Mouse (Mus musculus) hindbrain, embryonic 14.5 days (tissue): Measurements from ENCODE around the gene Ncoa3. TPM values are rescaled to one million over a fixed set of nuclear protein-coding genes. Genes with fewer than 3 reads are reported as not detected.

ENCODE experiments used
- ATAC-seq: fragments of 200-750 bp; cut with Nextera tagmentation; 2 replicates; pipeline ENCODE4 v1.8.0; 2017; ENCODE audit warnings: moderate number of reproducible peaks, mild to moderate bottlenecking, moderate TSS enrichment, moderate library complexity; ENCODE audit not compliant: low FRiP score
- DNase-seq: peaks from one replicate; pipeline ENCODE4 v3.0.0-alpha.2; 2015; ENCODE audit warnings: low spot score
- H3K27ac ChIP-seq: fragments of 300-500 bp; sonication (generic); 2 replicates; pipeline ENCODE4 v1.5.1; 2014; ENCODE audit warnings: mild to moderate bottlenecking, moderate library complexity
- H3K27me3 ChIP-seq: fragments of 300-500 bp; sonication (generic); 2 replicates; pipeline ENCODE4 v1.6.1; 2014; ENCODE audit warnings: mild to moderate bottlenecking, low read length, mixed read lengths; ENCODE audit not compliant: control insufficient read depth, insufficient read depth
- H3K36me3 ChIP-seq: fragments of 300-500 bp; sonication (generic); replicated peaks from 2 replicates; pipeline ENCODE4 v1.6.1; 2014; ENCODE audit not compliant: control insufficient read depth, insufficient read depth
- H3K4me1 ChIP-seq: fragments of 300-500 bp; sonication (generic); replicated peaks from 2 replicates; pipeline ENCODE4 v1.6.1; 2014; ENCODE audit warnings: antibody characterized with exemption, low read length, mixed read lengths; ENCODE audit not compliant: control insufficient read depth, insufficient read depth
- H3K4me2 ChIP-seq: fragments of 300-500 bp; sonication (generic); replicated peaks from 2 replicates; pipeline ENCODE4 v1.6.1; 2014; ENCODE audit warnings: mild to moderate bottlenecking, moderate library complexity
- H3K4me3 ChIP-seq: fragments of 300-500 bp; sonication (generic); replicated peaks from 2 replicates; pipeline ENCODE4 v1.5.1; 2014; ENCODE audit warnings: mild to moderate bottlenecking, low read length
- H3K9ac ChIP-seq: fragments of 300-500 bp; sonication (generic); 2 replicates; pipeline ENCODE4 v1.6.1; 2014
- H3K9me3 ChIP-seq: fragments of 300-500 bp; sonication (generic); 2 replicates; pipeline ENCODE4 v1.6.1; 2016; ENCODE audit warnings: low read length; ENCODE audit not compliant: control insufficient read depth
- WGBS: fragments of 180-500 bp; shearing (Covaris S2); extraction: QIAGEN DNeasy Blood & Tissue Kit; methylation state at CpG from one replicate; pipeline ENCODE4 v1.1.7; 2014; 5-methylcytosine and 5-hydroxymethylcytosine counted together
- polyA plus RNA-seq: library from polyadenylated mRNA; unstranded; fragments of >200 nt; fragmentation: Nextera tagmentation; extraction: Ambion mirVana; gene quantifications from 2 replicates; pipeline ENCODE4 v1.2.1, GENCODE M21; 2014

Gene Ncoa3
- polyA plus RNA-seq, 1 experiment from 2014 or later = 15.5 TPM

DNA sequence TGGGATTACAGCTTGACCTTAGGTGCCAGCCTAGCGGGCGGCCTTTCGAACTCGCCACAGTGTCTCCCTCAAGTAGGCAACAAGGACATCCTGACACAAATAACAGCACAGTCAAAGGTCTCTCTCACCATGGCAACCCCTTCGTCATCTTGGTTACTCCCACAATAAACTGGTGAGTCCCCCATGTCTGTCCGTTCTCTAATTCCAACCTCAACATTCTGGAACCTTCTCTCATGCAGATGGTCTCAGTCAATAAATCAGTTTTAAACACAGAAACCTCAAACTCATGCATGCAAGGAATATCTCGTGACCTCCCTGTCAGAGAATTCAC lies 123.8 kb downstream of the Ncoa3 start:
- H3K27me3 ChIP-seq = no peaks in the 10 kb centered on the region
- H3K4me2 ChIP-seq = no peak overlapping the region
- no peak overlapping the region for H3K4me3 ChIP-seq
- H3K4me1 ChIP-seq = no peaks in the 10 kb centered on the region
- peaks cover 23% of the 10 kb centered on the region for H3K36me3 ChIP-seq
- DNase-seq (no peak), ATAC-seq (no peak)
- H3K9me3 ChIP-seq = no peaks in the 10 kb centered on the region
- H3K9ac ChIP-seq = no peak overlapping the region
- WGBS = 88% methylated on average over 7 of the region's 7 CpGs
- H3K27ac ChIP-seq = no peak overlapping the region

DNA sequence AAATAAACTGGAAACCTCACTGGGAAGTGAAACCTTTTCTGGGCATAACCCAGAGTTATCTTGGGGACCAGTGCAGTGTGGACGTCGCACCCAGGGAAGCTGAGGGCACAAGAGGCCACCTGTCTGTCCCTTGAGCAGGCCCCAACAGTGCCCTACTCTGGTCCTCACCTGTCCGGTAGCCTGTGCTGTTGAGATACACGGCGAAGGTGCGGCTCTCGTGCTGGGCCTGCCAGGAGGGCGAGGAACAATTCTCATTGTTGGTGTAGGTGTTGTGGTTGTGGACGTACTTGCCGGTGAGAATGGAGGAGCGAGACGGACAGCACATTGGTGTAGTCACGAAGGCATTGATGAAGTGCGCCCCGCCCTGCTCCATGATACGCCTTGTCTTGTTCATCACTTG lies 124.3 kb downstream of the Ncoa3 start:
- 98% methylated on average over 16 of the region's 16 CpGs for WGBS
- Histone ChIP-seq H3K4me1 (no peaks in the 10 kb centered on the region), H3K27me3 (no peaks in the 10 kb centered on the region), H3K9me3 (no peaks in the 10 kb centered on the region), H3K4me2 (no peak overlapping the region), H3K9ac (no peak overlapping the region), H3K27ac (no peak overlapping the region), H3K36me3 (peaks cover 23% of the 10 kb centered on the region), H3K4me3 (no peak overlapping the region)
- no peak for ATAC-seq
- no peak for DNase-seq

DNA sequence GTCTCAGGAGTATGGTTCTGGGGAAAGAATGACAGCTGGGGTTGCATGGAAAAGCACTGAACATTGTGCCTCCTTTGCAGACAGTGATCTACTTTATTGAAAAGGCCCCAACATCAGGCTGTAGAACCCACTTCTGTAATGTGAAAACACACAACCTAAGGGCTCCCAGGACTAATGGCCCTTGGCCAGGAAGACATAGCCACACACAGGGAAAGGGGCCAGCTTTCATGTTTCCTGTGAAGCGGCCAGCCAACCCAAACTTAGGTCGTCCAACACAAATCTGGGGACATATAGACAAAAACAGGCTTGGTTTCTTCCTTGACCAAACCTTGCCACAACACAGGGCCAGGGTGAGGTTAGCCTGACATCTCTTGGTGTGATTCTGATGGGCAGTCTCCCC lies 127.6 kb downstream of the Ncoa3 start:
- H3K27me3 ChIP-seq = no peaks in the 10 kb centered on the region
- no peaks in the 10 kb centered on the region for H3K4me1 ChIP-seq
- ATAC-seq = no peak
- H3K4me2 ChIP-seq = no peak overlapping the region
- no peak overlapping the region for H3K27ac ChIP-seq
- no peak overlapping the region for H3K4me3 ChIP-seq
- no peaks in the 10 kb centered on the region for H3K9me3 ChIP-seq
- no peak for DNase-seq
- 83% methylated on average over 2 of the region's 2 CpGs for WGBS
- peaks cover 13% of the 10 kb centered on the region for H3K36me3 ChIP-seq
- H3K9ac ChIP-seq = no peak overlapping the region

DNA sequence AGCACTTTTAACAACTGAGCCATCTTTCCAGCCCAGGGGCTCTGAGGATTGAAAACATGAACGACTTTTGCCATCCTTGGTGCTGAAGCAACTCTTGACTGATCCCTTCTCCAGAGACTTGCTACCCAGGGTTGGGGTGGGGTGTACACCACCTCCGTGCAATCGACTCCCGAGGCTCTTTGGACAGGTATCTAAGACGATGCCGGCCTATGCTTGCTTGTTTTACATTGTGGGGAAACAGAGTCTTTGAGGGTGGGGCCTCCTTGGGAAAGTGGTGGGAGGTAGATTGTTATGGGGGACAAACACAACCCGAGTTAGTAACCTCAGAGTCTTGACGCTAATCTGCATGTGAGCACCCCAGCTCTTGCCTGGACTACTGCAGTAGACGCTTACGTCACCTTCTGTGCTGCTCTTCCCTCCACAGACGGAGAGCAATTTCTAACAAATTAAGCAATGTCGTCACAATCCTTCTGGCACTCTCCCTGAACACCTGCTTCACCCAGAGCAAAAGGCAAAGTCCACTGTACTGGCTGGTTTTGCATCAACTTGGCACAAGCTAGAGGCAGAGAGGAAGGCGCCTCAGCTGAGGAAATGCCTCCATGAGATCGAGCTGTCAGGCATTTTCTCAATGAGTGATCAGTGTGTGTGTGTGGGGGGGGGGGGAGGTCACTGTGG lies 129.4 kb downstream of the Ncoa3 start:
- Histone ChIP-seq H3K27ac (no peak overlapping the region), H3K9me3 (no peaks in the 10 kb centered on the region), H3K36me3 (0 out of 2 replicates have a peak, but pooled peaks cover 4% of the 10 kb centered on the region), H3K9ac (no peak overlapping the region), H3K4me3 (no peak overlapping the region), H3K4me2 (no peak overlapping the region), H3K27me3 (no peaks in the 10 kb centered on the region), H3K4me1 (0 out of 2 replicates have a peak, but pooled peaks cover 5% of the 10 kb centered on the region)
- DNase-seq = no peak
- WGBS = 75% methylated on average over 14 of the region's 14 CpGs
- ATAC-seq = no peak

DNA sequence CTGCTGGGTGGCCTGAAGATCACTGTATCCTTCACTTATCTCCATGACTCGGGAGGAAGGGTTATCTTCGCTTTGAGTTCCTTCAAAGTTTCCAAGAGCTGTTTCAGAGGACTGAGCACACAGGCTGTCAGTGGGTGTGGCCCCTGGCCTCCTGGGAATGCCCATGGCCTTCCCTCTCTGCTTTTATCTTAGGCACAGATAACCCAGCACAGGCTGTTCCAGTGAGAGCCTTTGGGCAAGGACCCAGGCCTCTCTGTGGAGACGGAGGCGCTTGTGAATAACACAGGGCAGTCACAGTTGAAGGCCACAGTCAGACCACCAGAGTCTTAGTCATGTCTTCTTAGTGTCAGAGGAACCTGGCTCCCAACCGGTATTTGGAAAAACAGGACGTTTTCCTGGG lies 130.3 kb downstream of the Ncoa3 start:
- no peak for ATAC-seq
- Histone ChIP-seq H3K27ac (no peak overlapping the region), H3K4me1 (0 out of 2 replicates have a peak, but pooled peaks cover 5% of the 10 kb centered on the region), H3K27me3 (no peaks in the 10 kb centered on the region), H3K4me2 (no peak overlapping the region), H3K4me3 (no peak overlapping the region), H3K36me3 (0 out of 2 replicates have a peak, but pooled peaks cover 5% of the 10 kb centered on the region), H3K9ac (no peak overlapping the region), H3K9me3 (no peaks in the 10 kb centered on the region)
- 91% methylated on average over 6 of the region's 6 CpGs for WGBS
- no peak for DNase-seq

Other genes starting within 250 kb of the Ncoa3 start
- 55.4 and 63.4 TPM in 2 replicates for gene Zmynd8, start 93.6 kb upstream of the Ncoa3 start, polyA plus RNA-seq
- 125 TPM in 2 replicates for gene Sulf2, start 163.0 kb downstream of the Ncoa3 start, polyA plus RNA-seq